Mouse (Mus musculus): ENCODE measurements around the gene Sytl1.

The Sytl1 gene

DNA sequence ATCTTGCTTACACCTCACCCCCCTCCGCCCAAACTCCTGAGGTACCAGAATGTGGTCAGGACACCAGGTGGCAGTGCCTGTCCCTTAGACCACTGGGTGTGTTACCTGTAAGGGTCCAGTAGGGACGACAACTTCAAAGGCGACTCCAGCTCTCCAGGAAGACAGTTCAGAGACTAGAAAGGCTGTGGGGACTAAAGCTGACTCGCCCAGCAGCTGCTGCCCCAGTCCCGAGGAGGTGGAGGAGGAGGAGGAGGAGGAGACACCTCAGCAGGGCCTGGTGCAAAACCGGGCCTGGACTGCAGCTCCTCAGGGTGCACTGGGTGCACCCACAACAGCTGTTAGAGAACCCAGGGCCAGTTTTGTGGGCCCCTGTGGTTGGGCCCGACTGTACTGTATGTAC, at the start of gene Sytl1:
Gene Sytl1, minus strand, starts transcription at position 232 of the 400 bp plus-strand sequence.
- no peak for DNase-seq (ENCODE audit: low spot score in 2 of 2)

DNA sequence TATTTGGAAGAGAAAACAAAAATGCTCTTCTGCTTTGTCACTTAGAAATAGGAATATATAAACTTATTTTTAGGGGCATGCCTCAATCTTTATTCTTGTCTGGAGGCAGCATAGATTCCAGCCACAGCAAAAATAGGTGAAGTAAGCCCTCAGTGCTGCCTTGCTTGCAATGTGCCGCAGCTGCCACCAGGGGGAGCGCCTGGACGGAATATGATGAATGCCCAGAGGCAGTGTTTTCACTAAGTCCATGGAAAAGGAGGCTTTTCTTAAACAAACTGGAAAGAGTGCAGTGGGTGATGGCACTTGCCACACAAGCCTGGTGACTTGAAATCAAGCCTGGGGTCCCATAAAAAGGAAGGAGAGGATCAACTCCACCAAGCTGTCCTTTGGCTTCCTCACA, 47.0 kb upstream of the Sytl1 start:
- peak in 1 of 2 experiments; percentile 90 for DNase-seq (ENCODE audit: low spot score in 2 of 2)

DNA sequence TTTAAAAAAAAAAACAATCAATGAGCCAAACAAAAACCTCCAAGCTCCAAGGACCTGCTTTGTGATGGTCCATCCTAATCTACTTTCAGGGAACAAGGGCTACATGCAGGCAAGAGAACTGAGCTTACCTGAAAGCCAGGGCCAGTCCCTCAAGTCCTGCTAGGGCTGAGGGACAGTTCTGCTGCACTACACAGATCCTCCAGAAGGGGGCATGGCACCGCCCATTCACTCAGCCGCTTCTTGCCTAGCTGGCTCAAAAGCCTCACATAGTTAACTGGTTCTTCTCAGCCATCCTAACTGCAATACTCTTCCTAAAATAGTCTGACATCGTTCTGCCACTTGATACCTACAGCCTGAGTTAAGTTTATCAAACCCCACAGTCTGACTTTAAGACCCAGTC, 44.4 kb upstream of the Sytl1 start:
- peak in 1 of 2 experiments; percentile 69 for DNase-seq (ENCODE audit: low spot score in 2 of 2)

DNA sequence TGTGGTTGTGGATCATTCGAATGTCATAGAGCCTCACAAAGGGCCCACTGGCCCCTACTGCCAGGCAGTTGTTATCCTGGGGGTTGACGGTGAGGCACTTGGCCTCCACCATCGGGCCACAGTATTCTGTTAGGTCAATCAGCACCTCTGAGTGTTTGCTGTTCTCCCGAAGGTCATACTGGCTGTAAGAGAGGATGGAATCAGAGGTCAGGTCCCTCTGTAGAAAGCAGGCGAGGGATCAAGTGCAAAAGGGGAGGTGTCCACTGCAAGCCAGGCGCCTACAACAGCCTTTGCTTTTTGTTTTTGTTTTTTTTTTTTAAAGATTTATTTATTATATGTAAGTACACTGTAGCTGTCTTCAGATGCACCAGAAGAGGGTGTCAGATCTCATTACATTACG, 42.9 kb upstream of the Sytl1 start:
- no peak for DNase-seq (ENCODE audit: low spot score in 2 of 2)

DNA sequence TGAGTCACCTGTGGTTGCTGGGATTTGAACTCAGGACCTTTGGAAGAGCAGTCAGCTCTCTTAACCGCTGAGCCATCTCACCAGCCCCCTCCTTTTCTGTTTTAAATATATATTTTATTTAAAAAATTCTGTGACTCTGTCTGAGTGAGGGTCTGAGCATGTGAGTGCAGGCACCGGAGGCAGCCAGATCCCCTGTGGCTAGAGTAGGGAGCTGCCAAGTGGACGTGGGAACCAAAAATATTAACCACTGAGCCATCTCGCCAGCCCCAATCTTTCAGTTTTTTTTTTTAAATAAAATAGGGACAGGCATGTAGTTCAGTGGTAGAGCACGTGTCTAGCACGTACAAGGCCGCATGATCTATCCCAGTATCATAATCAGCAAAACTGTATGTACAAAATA, 41.9 kb upstream of the Sytl1 start:
- DNase-seq (ENCODE audit: low spot score in 2 of 2), result no peak

DNA sequence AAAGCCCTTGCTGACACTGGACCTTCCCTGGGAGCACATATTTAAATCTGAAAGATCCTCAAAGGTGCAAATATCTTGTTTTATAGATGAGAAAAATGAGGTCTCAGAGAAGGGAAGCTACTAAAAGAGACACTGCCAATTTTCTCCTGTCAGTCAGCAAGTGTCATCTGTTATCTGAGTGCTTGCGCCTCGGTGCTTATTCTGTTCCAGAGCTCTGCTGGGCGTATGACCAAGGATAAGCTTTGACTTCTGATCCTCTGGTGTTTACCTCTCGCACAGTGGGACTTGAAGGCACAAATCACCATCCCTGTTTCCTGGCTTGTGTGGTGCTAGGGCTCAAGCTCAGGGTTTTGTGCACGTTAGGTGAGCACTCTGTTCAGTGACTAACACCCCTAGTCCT, 39.8 kb upstream of the Sytl1 start:
- DNase-seq (ENCODE audit: low spot score in 2 of 2), result no peak

DNA sequence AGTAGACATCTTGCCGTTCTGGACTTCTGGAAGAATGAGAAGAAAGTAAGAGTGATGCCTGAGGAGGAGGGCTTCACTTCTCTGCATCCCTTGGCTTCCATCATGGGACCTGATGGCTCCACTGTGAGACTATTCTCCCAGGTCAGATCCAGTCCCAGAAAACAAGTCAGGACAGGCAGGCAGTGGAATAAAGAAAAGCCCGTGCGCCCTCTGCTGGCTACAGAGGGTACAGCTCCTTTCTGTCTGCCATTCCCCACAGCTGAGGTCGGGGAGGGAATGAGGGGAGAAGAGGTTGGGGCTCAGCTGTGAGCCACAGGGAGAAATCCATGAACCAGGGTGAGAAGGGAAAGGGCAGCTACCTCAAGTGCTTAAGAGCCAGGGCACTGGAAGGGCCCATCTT, 38.9 kb upstream of the Sytl1 start:
- peak in 1 of 2 experiments; percentile 73 for DNase-seq (ENCODE audit: low spot score in 2 of 2)

DNA sequence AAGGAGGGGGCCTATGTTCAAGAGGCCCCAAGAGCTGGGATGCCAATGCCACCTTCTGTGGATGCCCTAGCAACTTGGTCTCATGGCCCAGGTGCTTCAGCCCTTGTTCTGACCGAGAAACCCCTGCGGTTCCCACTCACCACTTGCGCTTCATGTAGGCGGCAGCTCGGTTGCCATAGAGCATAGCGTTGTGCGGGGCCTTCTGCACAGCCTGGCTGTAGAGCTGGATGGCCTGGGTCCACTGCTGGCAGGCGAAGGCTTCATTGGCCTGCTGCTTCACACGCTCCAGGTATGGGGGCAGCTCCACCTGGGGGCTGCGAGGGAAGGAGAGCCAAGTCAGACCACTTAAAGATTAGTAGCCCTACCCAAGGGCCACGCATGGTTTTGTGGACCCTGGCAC, 37.5 kb upstream of the Sytl1 start:
- DNase-seq (ENCODE audit: low spot score in 2 of 2), result no peak

DNA sequence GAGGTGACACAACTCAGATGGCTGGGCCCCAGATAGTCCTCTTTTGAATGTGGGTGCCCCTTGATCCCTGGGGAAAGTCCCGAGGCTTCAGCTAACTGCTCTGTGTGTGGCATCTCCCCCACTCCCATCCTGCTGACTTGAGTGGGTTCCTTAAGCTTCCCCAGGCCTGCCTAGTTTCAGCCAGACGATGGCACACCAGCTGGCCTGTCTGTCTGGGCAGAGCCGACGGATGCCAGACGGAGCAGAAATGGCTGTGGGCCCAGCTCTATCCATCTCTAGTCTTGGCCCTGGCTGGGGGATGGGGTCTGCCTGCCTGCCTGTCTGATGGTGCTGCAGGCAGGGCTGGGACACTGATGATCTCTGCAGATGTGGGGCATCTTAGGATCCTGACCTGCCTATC, 36.8 kb upstream of the Sytl1 start:
- DNase-seq (ENCODE audit: low spot score in 2 of 2), result peak; percentile 54 to 75

DNA sequence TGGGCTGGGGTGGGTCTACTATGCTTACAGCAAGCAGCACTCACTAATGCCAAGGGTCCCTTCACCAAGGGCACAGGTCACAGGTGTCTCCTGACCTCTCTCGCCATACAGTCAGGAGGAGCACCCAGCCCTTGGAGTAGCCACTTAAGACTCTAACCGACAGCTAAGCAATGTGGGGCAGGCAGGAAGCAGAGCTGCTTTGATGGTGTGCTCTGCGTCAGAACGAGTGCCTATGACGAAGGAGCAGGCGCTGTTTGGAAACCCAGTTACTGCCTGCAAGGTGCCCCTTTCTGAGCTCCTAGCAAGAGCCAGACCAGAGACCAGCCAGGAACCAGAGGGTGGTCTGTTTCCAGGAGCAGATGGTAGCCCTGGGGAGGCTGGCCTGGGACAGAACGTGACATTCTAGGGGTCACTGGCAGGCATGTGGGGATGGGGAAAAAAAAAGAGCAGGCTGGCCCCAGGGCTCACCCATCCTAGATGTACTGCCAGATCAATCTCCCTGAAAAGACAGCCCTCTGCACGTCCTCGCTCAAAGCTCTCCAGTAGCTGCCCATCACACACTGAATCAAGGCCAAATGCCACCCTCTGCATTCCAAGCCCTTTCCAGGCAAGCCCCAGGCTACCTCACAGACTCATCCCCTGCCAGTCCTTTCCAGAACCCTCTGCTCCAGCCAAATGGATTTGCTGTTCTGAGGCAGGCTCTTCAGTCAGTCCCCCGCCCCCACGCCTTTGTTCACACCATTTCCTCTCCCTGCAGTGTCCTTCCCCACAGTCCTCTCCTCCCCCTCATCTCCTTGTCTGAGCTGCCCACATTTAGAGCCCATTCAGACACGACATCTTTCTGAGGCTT, 35.8 kb upstream of the Sytl1 start:
- peak; percentile 68 to 90 for DNase-seq (ENCODE audit: low spot score in 2 of 2)

DNA sequence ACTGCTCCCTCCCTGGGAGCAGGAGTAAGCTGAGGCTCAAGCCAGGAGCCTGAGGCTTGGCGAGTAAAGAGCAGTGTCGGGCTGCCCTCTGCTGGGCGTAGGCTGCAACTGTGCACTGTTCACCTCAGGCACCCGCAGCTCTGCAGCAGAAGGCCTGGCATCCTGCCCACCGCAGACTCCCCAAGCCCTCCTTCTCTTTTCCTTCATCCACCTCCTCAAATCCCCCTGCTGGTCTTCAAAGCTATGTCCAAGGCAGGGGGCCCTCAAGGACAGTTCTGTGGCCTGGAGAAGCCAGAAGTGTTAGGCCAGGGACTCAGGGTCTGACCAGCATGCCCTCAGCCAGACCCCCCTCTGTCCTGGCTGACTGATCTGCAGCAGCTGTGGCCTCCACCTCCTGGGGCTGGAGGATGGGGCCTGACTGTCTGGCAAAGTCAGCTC, 34.9 kb upstream of the Sytl1 start:
- peak; percentile 53 to 90 for DNase-seq (ENCODE audit: low spot score in 2 of 2)

DNA sequence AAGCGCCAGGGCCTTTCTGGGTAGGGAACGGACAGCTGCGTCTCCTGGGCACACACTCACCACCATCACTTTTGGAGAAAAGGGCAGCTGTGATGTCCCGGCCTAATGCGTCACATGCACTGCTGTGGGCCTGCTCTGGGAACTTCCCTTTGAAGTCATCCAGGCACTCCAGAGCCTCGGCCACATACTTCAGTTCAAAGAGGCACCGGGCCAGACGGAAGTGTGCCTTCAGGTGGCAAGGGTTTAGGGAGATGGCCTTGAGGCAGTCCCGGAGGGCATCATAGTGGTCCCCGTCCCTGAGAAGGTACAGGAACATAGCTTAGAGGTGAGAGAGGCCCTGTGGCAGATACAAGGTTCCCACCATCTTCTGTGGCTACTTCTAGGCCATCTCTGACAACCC, 34.4 kb upstream of the Sytl1 start:
- DNase-seq (ENCODE audit: low spot score in 2 of 2), result no peak

DNA sequence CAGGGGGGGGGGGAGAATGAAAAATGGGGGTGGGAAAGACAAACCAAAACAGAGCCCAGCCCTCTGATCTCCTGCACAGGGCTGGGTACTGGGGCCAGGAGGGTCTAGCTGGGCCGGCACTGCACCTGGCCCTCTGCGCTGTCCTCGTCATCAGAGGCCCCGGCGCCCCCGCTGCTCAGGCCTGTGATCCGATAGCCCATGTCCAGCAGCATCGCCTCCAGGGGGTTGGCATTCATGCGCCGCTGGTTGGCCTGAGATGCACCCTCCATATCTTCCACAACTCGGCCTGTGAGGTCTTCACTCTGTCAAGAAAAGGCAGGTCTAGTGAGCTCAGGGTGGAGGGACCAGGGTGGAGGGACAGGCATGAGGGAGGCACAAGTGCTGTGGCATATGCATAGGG, 31.2 kb upstream of the Sytl1 start:
- no peak for DNase-seq (ENCODE audit: low spot score in 2 of 2)

DNA sequence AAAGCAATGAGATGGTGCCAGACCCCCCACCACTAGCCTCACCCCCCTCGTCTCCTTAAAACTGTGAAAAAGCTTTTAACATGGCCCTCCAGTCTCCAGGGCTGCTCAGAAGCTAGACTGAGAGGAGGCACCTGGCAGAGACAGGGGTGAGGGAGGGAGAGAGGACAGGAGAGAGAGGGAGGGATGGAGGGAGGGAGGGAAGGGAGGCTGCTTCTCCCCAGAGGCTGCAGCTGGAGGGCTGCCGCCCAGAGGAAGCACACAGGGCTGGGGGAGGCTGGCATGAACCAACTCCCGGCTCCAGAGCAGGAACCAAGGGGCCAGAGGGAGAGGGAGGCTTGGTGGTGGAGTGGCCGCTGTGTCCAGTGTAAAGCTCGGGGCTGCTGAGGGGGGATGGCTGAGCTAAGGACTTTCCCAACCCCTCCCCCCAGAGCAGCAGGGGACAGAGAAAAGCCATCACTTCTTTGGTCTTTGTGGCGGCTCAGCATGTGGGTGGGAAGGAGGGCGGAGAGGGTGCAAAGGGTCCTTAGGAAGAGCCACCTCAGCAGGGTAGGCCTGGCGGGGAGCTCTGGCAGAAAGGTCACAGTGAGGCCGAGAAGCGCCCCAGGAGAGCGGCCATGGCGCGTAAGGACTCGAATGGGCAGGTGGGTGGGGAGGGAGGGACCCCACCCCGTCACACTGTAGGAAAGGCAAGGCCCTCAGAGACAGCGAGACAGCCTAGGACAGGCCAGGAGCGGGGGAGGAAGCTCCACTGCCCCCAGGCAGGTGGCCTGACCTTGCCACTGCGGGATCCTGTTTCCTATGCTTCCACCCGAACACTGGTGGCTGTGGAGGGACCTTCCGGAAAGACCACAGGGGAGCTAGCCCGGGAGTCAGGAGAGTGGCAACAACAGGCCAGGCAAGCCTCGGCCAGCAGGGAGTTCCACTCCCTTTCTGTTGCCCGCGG, 30.3 kb upstream of the Sytl1 start:
- no peak for DNase-seq (ENCODE audit: low spot score in 2 of 2)

DNA sequence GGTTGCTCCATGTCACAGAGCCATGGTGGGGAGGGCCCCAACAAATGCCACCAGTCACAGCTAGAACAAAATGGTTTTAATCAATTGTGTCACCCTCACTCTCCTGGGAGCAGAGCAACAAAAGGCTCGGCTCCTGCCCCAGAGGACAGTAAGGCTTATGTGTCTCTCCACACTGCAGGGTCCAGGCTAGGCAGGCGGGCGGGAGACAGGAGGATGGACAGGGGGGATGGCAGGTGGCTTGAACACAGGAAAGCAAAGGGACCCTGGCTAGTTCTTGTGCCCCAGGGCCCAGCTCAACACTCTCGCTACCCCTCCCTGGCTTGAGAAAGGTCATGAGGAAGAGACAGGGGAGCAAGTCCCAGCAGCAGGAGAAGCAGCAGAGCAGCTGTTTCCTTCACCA, 29.5 kb upstream of the Sytl1 start:
- no peak for DNase-seq (ENCODE audit: low spot score in 2 of 2)

DNA sequence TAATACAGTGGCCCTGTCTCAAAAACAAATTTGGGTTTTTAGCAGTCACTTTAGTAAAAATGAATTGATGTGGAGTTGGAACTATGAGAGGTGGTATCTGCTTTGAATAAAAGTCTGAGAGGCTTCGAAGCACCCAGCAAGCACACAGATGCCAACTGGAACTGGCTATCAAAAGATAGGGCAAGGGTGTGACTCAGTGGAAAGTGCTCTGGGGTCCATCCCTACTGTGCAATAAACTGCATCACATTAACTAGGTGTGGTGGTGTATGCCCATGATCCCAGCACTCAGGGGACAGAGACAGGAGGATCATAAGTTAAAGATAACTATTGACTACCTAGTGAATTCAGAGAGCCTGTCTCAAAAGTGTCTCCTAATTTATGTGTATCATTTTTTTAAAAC, 28.3 kb upstream of the Sytl1 start:
- no peak for DNase-seq (ENCODE audit: low spot score in 2 of 2)

DNA sequence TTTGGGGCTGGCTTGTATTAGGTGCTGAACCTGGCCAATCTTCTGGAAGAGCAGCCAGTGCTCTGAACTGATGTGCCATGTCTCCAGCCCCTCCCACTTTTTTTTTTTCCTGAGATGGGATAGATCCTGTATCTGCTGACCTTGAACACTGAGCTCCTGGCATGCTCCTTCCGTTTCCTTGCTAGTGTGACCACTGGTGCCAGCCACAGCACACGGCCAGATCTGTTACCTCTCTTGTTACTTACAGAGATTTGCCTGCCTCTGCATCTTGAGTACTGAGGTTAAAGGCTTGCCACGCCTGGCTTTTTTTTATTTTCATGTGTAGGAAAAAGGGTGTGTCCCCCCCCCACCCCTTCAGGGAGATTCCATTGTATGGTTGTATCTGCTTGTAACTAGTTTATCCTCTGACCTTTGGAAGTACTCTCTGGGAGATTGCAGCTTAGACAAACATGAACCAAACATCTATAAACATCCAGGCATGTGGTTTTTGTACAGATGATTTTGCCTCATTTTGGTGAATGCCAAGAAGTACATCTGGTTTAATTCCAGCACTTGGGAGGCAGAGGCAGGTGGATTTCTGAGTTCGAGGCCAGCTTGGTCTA, 23.7 kb upstream of the Sytl1 start:
- DNase-seq (ENCODE audit: low spot score in 2 of 2), result no peak

DNA sequence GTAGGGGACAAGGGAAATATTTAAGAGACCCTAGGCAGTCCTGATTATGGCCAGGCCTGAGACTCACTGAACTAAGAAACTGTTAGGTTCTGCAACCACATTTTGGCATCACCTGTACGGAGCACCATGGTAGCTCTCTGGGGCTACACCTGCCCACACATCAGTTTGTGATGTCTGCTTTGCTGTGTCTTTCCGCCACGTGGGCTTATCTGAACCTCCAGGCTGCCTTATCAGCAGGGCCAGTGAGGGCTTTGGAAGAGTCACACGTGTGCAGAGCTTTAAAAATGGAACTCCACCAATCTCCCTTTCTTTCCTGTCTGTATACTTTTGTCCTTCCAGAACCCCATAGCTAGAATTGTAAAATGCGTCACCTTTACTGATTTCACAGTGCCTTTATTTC, 23.0 kb upstream of the Sytl1 start:
- DNase-seq (ENCODE audit: low spot score in 2 of 2), result no peak

DNA sequence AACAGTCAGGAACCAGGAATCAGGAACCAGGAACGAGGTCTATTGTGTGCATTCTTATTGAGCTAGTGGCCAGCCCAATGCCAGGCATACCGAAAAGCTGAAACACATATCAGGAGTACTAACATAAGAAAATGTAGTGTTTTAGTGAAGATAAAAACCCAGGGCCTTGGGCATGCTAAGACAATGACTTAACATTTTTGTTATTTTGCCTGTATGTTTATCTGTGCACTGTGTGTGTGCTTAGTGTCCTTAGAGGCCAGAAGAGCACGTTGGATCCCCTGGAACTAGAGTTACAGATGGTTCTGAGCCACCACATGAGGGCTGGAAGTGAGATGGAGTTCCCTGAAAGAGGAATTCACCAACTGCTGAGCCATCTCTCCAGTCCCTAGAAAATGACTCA, 22.4 kb upstream of the Sytl1 start:
- DNase-seq (ENCODE audit: low spot score in 2 of 2), result no peak

DNA sequence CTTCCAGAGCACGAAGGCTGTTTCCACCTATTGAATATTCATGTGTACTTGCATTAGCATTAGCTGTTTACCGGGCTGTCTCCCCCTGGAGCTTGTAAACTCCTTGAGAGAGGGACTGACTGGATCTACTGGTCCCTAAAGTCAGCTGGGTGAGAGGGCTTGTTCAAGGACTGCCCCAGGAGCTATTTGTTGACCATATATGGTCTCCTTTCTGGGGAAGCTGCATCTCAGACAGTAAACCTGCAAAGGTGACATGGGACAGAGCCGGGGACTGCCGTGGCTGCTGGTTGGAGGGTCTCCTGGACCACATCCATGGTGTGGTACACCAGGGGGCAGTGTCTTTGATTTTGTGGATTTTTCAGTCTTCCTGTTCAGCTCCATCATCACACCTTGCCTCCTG, 19.7 kb upstream of the Sytl1 start:
- DNase-seq (ENCODE audit: low spot score in 2 of 2), result no peak

DNA sequence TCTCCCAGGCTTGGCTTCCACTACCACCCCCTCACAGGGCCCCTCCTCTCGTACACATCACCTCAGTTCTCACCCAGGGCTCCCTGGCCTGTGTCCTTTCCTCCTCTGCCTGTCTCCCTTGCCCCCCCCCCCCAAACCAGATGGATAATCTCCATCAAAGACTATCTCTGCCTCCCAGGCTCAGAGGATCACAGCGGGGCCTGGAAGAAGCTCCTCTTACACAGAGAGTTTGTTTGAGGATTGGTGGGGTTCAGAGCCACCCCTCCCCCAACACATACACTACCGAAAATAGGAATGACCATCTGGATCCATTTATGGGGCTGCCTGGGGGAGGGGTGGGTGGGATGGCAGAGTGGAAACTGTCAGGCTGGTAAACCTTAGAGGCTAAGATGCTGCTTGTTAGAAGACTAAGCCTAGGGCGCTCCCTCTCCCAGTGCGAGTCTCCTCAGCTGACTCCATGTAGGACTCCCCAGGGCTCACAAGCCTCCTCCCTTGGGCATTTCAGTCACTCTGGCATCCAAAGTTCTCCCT, 19.1 kb upstream of the Sytl1 start:
- no peak for DNase-seq (ENCODE audit: low spot score in 2 of 2)

DNA sequence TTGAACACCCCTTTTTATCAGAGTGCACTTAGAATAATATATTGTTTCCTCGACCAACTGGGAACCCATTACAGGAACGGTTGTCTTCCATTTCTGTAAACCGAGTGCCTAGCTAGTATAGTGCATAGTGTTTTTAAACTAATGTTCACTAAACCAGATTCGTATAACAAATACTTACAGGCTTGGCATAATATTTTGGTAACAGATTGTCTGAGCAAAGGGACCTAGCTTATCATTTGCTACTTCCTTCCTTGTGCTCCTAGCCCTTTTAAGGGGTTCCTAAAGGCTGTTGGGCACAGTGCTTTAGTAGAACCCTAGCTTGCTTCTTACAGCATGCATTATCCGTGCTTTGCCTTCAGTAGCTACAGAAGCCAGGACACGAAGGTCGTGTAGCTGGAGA, 18.6 kb upstream of the Sytl1 start:
- no peak for DNase-seq (ENCODE audit: low spot score in 2 of 2)

Measured in left cerebral cortex, adult 9 months (tissue).